Mouse (Mus musculus) neural tube, embryonic 13.5 days (tissue): ENCODE measurements around the gene Smim6. TPM values are rescaled to one million over a fixed set of nuclear protein-coding genes. Genes with fewer than 3 reads are reported as not detected.

ENCODE experiments used
- ATAC-seq: fragments of 200-750 bp; cut with Nextera tagmentation; 2 replicates; pipeline ENCODE4 v1.8.0; 2017; ENCODE audit warnings: low read depth, mild to moderate bottlenecking, moderate TSS enrichment, moderate library complexity
- H3K27ac ChIP-seq: fragments of 300-500 bp; sonication (generic); replicated peaks from 2 replicates; pipeline ENCODE4 v1.5.1; 2015; ENCODE audit warnings: moderate library complexity, mild to moderate bottlenecking, inconsistent platforms
- H3K27me3 ChIP-seq: fragments of 300-500 bp; sonication (generic); 2 replicates; pipeline ENCODE4 v1.6.1; 2015; ENCODE audit warnings: mild to moderate bottlenecking, inconsistent platforms
- H3K36me3 ChIP-seq: fragments of 300-500 bp; sonication (generic); 2 replicates; pipeline ENCODE4 v1.6.1; 2015; ENCODE audit warnings: mild to moderate bottlenecking, inconsistent platforms
- H3K4me1 ChIP-seq: fragments of 300-500 bp; sonication (generic); replicated peaks from 2 replicates; pipeline ENCODE4 v1.6.1; 2015; ENCODE audit warnings: inconsistent platforms
- H3K4me2 ChIP-seq: fragments of 300-500 bp; sonication (generic); 2 replicates; pipeline ENCODE4 v1.6.1; 2015; ENCODE audit warnings: inconsistent platforms, mild to moderate bottlenecking, moderate library complexity
- H3K4me3 ChIP-seq: fragments of 300-500 bp; sonication (generic); 2 replicates; pipeline ENCODE4 v1.5.1; 2015; ENCODE audit warnings: mild to moderate bottlenecking, inconsistent platforms
- H3K9ac ChIP-seq: fragments of 300-500 bp; sonication (generic); 2 replicates; pipeline ENCODE4 v1.6.1; 2015; ENCODE audit warnings: moderate library complexity, mild to moderate bottlenecking, inconsistent platforms
- H3K9me3 ChIP-seq: fragments of 300-500 bp; sonication (generic); 2 replicates; pipeline ENCODE4 v1.6.1; 2016; ENCODE audit warnings: inconsistent platforms
- WGBS: fragments of 180-500 bp; shearing (Covaris S2); methylation state at CpG from one replicate; pipeline ENCODE4 v1.1.7; 2015; 5-methylcytosine and 5-hydroxymethylcytosine counted together
- polyA plus RNA-seq: library from polyadenylated mRNA; unstranded; fragments of >200 nt; fragmentation: Nextera tagmentation; extraction: Ambion mirVana; gene quantifications from 2 replicates; pipeline ENCODE4 v1.2.1, GENCODE M21; 2015

The Smim6 gene
- polyA plus RNA-seq, 1 experiment from 2014 or later: 1.2 TPM

DNA sequence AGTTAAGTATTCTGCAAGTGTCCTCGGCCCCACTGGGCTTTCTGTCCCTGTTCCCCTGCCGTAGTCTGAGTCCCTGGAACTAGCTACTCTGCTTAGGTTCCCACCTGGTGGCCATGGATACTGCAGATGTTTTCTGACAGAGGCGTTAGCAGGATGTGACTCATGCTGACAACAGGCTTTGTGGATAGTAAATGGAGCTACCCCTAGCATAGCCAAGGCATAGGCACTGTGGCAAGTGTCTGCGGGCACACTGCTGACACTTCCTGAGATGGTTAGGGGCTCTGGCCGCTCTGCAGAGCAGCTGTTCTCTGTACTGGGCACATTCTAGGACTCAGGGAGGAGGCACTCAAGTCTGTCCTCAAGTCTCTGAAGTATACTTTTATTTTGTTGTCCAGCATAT is 42.9 kb downstream of the Smim6 start:
- Histone ChIP-seq H3K4me3 (no peak overlapping the region), H3K27me3 (no peaks in the 10 kb centered on the region), H3K36me3 (peaks cover 71% of the 10 kb centered on the region), H3K9ac (no peak overlapping the region), H3K4me1 (peaks cover 58% of the 10 kb centered on the region), H3K9me3 (no peaks in the 10 kb centered on the region), H3K4me2 (no peak overlapping the region), H3K27ac (peak overlapping the region; percentile 84)
- 72% methylated on average over 5 of the region's 5 CpGs for WGBS
- no peak for ATAC-seq

DNA sequence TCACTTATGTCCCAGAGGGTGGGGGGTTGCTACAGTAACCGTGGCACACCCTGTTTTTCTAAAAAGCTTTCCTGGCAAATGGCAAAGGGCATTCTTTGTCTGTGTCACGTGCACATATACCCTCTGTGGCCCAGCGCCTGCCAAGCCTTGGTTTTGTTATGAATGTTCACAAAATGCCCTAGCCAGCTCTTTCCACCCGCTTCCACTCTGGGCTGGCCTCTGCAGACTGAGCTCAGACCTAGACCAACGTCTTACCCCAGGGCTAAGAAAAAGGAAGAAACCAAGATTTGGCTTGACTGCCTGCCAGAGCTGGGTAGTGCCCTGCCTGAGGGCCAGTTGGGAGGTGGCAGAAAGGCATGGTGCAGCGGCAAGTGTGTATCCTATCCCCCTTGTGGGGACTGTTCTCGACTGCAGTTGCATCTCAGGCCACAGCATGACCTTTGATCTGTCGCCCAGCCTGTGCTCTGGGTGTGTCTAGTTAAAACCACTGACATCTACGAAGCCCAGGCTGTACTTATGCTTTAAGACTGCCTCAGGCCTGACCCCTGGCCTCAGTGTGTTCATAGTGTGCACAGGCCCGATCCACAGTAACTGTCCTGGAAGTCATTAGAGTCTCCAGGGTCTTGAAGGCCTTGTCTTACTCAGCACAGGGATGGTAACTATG is 43.5 kb downstream of the Smim6 start:
- WGBS: 53% methylated on average over 10 of the region's 10 CpGs
- ATAC-seq: peak; percentile 44; the same call in 1 of the 2 replicates
- peaks cover 52% of the 10 kb centered on the region for H3K4me1 ChIP-seq
- H3K36me3 ChIP-seq: peaks cover 72% of the 10 kb centered on the region
- no peak overlapping the region for H3K4me3 ChIP-seq
- H3K27ac ChIP-seq: peak overlapping the region; percentile 84
- no peak overlapping the region for H3K4me2 ChIP-seq
- H3K27me3 ChIP-seq: no peaks in the 10 kb centered on the region
- H3K9ac ChIP-seq: peak overlapping the region; percentile 54
- H3K9me3 ChIP-seq: no peaks in the 10 kb centered on the region

DNA sequence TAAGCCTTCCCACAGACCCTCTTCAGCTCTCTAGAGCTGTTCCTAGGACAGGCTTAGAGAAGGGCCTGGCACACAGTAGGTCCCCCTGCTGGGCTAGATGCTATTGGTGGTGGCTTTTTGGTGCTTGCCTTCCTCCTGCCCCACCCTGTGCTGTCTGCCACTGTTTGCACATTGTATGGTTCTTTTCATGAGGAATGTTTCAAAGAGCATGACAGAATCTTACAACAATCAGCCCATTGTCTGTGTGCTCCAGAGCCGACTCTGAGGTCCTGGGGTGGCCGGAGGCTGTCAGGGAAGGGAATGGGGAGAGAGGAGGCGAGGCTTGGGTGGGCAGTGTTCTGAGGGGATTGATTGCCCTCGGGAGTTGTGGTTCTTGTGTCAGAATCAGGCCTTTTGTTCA is 44.6 kb downstream of the Smim6 start:
- no peak overlapping the region for H3K4me3 ChIP-seq
- peak; percentile 60 for ATAC-seq
- H3K4me2 ChIP-seq: no peak overlapping the region
- H3K27ac ChIP-seq: peak overlapping the region; percentile 84
- H3K4me1 ChIP-seq: peaks cover 43% of the 10 kb centered on the region
- WGBS: 16% methylated on average over 4 of the region's 4 CpGs
- 0 out of 2 replicates have a peak overlapping the region, but pooled peaks have one; percentile 3 for H3K9ac ChIP-seq
- no peaks in the 10 kb centered on the region for H3K27me3 ChIP-seq
- peaks cover 72% of the 10 kb centered on the region for H3K36me3 ChIP-seq
- no peaks in the 10 kb centered on the region for H3K9me3 ChIP-seq

DNA sequence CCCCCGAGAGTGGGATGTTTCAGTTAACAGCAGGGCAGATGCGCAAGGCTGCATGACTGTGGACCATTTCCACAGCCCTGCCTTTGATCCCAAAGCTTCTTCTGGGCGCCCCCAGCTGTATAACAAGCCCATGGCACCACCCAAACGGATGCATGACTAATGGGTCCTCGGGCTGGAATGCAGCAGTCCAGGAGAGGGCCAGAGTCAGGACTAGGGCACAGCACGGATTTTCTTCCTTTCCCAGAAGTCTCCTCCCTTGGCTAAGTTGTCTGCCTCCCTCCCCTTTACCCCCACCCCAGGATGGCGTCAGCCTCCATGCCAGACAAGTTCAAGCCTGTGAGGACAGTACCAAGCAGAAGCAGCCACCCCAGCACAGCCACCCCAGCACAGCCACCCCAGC is 46.2 kb downstream of the Smim6 start:
- H3K9ac ChIP-seq: no peak overlapping the region
- H3K4me1 ChIP-seq: peaks cover 39% of the 10 kb centered on the region
- H3K27ac ChIP-seq: peak overlapping the region; percentile 84
- H3K27me3 ChIP-seq: no peaks in the 10 kb centered on the region
- H3K4me3 ChIP-seq: no peak overlapping the region
- no peaks in the 10 kb centered on the region for H3K9me3 ChIP-seq
- ATAC-seq: no peak
- H3K4me2 ChIP-seq: no peak overlapping the region
- WGBS: 50% methylated on average over 7 of the region's 7 CpGs
- H3K36me3 ChIP-seq: peaks cover 72% of the 10 kb centered on the region

DNA sequence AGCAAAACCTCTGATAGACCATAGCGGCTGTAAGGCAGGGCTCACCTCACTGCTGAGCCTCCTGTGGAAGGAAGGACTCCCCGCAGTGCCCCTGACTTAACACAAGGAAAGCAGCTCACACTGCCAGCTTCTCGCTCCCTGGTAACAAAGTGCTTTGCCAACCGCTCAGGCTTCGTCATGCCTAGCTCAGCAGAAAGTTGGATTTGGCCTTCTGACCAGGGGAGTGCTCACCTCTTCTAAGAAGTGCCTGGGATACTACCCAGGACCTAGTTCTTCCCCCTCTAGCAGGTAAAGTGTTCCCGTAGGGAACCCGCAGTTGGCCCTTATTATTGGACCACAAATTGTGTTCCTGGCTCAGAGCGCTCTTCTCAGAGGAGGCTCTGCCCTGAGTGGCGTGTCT is 47.2 kb downstream of the Smim6 start:
- H3K27me3 ChIP-seq: no peaks in the 10 kb centered on the region
- H3K4me3 ChIP-seq: no peak overlapping the region
- no peak overlapping the region for H3K4me2 ChIP-seq
- WGBS: 94% methylated on average over 9 of the region's 9 CpGs
- no peaks in the 10 kb centered on the region for H3K9me3 ChIP-seq
- no peak overlapping the region for H3K9ac ChIP-seq
- H3K27ac ChIP-seq: no peak overlapping the region
- H3K4me1 ChIP-seq: peaks cover 38% of the 10 kb centered on the region
- H3K36me3 ChIP-seq: peaks cover 73% of the 10 kb centered on the region
- no peak for ATAC-seq

DNA sequence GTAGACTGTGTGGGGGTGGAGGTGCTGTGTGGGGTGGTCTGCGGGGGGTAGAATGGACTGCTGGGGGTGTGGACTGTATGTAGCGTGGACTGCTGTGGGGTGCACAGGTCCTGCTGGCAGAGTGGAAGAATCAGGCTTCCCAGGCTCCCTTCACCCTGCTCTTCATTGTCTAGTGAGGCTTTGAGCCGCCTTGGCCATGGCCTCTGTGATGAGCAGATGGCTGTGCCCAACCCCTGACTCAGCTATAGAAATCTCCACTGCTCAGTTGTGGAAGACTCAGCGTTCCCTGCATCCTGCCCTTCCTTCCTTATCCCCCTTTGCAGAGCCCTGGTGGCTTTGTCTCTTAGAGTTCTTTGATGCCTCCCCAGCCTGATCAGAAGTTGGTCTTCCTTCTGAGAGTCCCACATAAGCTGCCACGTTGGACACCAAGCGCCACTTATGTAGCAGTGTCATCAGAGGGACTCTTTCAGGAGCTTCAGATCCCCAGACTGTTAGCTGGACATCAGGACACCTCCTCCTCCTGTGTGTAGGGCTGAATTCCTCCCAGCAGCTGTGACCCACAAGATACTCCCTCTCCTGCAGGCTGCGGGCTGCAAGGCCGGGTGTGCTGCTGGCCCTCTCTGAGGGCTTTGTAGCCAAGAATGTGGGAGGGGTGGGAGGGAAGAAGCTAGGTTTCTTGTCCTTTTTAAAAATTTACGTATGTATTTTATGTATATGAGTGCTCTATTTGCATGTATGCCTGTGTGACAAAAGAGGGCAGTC is 51.0 kb downstream of the Smim6 start:
- Histone ChIP-seq H3K9me3 (no peaks in the 10 kb centered on the region), H3K4me3 (no peak overlapping the region), H3K27me3 (no peaks in the 10 kb centered on the region), H3K27ac (no peak overlapping the region), H3K36me3 (peaks cover 86% of the 10 kb centered on the region), H3K4me2 (no peak overlapping the region), H3K9ac (no peak overlapping the region), H3K4me1 (peaks cover 2% of the 10 kb centered on the region)
- ATAC-seq: no peak
- 91% methylated on average over 9 of the region's 9 CpGs for WGBS

Other genes with a start within 250 kb of the Smim6 start
- 189 and 191 TPM in 2 replicates for gene Grb2, start 203.4 kb upstream of the Smim6 start, polyA plus RNA-seq
- gene Tmem94, start 146.6 kb upstream of the Smim6 start, polyA plus RNA-seq: 25.4 and 25.8 TPM in 2 replicates
- gene Caskin2, start 98.4 kb upstream of the Smim6 start, polyA plus RNA-seq: 13.8 and 15.2 TPM in 2 replicates
- gene Tsen54, start 97.3 kb upstream of the Smim6 start, polyA plus RNA-seq: 22.7 and 23.4 TPM in 2 replicates
- gene Llgl2, start 88.0 kb upstream of the Smim6 start, polyA plus RNA-seq: 1.4 and 1.8 TPM in 2 replicates
- 0.10 TPM in 1 of 2 replicates, not detected in the other for gene Myo15b, start 53.6 kb upstream of the Smim6 start, polyA plus RNA-seq
- 0.85 and 1.7 TPM in 2 replicates for gene Smim5, start 12.1 kb upstream of the Smim6 start, polyA plus RNA-seq
- 57.7 and 59.4 TPM in 2 replicates for gene Sap30bp, start 21.3 kb downstream of the Smim6 start, polyA plus RNA-seq
- 22.5 and 23.5 TPM in 2 replicates for gene Recql5, start 21.5 kb downstream of the Smim6 start, polyA plus RNA-seq
- 1.9 and 2.7 TPM in 2 replicates for gene Itgb4, start 62.7 kb downstream of the Smim6 start, polyA plus RNA-seq
- gene Galk1, start 100.7 kb downstream of the Smim6 start, polyA plus RNA-seq: 73.9 and 74.4 TPM in 2 replicates
- 2,165 and 2,421 TPM in 2 replicates for gene H3f3b, start 115.9 kb downstream of the Smim6 start, polyA plus RNA-seq
- gene Unk, start 118.3 kb downstream of the Smim6 start, polyA plus RNA-seq: 32.4 and 33.1 TPM in 2 replicates
- 0.70 and 1.3 TPM in 2 replicates for gene Unc13d, start 165.9 kb downstream of the Smim6 start, polyA plus RNA-seq
- gene Wbp2, start 175.0 kb downstream of the Smim6 start, polyA plus RNA-seq: 136 and 153 TPM in 2 replicates
- gene Trim47, start 215.2 kb downstream of the Smim6 start, polyA plus RNA-seq: 4.3 and 5.5 TPM in 2 replicates
- 2.7 and 3.7 TPM in 2 replicates for gene Trim65, start 219.1 kb downstream of the Smim6 start, polyA plus RNA-seq
- 69.1 and 78.3 TPM in 2 replicates for gene Mrpl38, start 226.9 kb downstream of the Smim6 start, polyA plus RNA-seq